Mouse (Mus musculus): ENCODE measurements around the gene Eno4. TPM values are rescaled to one million over a fixed set of nuclear protein-coding genes. Genes with fewer than 3 reads are reported as not detected.

Gene Eno4
- total RNA-seq, 4 experiments from 2014 or later = not detected

DNA sequence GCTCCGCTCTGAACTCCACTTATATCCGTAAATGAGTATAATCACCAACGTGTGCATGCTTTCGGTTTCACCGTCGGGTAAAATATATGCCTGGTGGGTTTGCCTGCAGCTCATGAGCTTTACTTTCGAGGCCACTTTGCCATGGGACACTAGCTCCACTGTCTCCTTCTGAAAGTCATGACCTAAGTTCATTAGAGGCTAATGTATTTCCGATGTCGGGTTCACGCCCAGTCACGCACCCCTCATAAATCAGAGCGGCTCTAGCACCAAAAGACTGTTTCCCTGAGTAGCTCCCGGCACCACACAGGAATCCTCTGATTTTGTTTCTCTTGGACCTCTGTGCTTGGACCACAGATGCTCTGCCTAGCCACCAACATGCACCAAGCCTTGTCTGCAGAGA is 27.6 kb downstream of the Eno4 start:
- no peak for DNase-seq (ENCODE audit: low spot score in 2 of 2)

GRCm38 (mm10) chr19:58974126-58974525 is 30.9 kb downstream of the Eno4 start:
- DNase-seq (ENCODE audit: low spot score in 2 of 2) = no peak

DNA sequence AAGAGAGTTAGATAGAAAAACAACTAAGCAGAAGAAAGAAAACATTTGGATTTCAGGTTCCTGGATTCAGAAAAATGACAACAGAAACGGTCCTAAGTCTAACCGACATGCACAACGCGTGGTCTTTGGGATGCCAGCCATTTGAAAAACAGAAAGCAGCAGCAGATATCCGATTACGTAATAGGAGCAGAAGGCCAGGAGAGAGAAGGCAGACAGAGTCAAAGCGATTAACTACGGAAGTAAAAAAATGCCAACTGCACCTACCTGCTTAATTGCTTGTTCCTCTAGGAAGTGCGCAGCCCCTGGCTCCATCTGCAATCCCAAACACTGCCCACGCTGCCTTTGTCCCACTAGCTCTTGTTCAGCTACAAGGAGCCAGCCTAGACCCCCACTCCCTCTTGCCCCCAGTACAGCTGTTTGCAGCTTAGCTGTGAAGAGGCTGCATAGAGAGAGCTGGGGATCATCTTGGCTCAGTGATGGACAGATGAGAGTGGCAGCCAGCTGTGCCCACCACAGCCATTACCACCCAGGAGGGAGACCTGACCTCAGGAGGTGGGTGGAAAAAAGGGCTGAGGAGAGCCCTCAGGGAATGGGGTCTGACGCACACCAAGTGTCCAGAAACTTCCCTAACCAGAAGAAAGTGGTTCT is 32.1 kb downstream of the Eno4 start:
- DNase-seq (ENCODE audit: low spot score in 2 of 2) = no peak

- peak in 1 of 2 experiments; percentile 6 for DNase-seq (ENCODE audit: low spot score in 2 of 2)
Observed at GRCm38 (mm10) chr19:58978401-58979171, 35.4 kb downstream of the Eno4 start.

DNA sequence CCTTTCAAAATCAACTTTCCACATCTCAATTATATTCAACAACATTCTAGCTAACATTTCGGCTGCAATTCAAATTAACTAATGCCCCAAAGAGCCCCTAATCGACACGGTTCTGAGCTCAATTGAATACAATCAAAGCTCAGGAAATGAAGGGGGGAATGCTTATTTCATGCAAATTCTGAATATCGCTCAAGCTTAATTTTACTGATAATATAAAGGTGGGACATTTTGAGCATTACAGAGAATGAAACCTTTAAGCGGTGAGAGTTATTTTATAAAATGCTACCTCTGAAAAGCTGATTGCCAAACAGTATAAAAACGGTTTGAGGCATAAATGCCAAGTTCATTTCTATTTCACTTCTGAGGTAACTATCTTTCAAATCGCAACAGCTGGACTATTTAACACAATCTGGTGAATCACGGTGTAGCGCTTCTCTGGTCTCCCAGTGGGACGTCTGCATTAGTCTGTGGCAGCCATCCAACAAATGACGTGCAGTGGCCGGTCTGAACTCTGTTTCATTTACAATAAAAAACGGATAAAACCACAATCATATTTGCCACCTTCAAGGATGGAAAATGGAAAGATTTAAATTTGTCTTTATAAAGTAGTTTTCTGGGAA is 36.3 kb downstream of the Eno4 start:
- DNase-seq (ENCODE audit: low spot score in 2 of 2) = peak in 1 of 2 experiments; percentile 16

DNA sequence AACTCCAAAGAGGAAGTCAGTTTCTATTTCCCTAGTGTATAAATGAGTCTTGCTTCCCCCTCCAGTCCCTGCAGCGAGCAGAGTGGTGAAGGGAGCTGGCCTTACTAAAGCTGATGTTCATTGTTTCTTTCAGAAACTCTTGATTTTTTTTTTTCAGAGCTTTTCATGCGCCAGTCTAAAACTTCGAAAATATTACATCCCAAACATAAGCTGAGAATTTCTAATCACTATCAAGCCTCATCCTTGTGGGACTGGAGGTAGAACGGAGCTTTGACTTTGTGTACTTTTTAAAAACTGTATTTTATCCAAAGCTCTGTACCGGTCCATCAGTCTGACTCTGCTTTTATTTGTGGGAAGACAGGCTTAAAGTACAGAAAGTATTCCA is 36.8 kb downstream of the Eno4 start:
- DNase-seq (ENCODE audit: low spot score in 2 of 2) = no peak

DNA sequence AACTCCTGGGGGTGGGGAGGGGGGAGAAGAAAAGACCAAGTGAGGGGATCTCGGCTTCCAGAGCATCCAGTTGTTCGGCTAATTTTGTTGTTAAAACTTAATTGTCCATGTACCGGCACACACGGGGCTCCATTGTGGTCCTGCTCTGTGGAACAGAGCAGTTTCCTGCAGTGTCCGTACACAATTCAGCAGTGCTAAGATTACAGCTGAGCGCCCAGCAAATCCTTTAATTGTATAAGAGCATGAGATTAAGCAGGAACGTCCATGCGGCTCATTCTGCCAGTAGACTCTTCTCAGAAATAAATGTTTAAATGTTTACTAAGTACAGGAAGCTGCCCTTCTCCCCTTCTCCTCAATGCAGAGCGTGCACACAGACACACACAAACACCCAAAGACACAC is 38.3 kb downstream of the Eno4 start:
- DNase-seq (ENCODE audit: low spot score in 2 of 2) = no peak

- DNase-seq (ENCODE audit: low spot score in 2 of 2) = no peak
Observed at GRCm38 (mm10) chr19:59002827-59003226, 59.6 kb downstream of the Eno4 start.

DNA sequence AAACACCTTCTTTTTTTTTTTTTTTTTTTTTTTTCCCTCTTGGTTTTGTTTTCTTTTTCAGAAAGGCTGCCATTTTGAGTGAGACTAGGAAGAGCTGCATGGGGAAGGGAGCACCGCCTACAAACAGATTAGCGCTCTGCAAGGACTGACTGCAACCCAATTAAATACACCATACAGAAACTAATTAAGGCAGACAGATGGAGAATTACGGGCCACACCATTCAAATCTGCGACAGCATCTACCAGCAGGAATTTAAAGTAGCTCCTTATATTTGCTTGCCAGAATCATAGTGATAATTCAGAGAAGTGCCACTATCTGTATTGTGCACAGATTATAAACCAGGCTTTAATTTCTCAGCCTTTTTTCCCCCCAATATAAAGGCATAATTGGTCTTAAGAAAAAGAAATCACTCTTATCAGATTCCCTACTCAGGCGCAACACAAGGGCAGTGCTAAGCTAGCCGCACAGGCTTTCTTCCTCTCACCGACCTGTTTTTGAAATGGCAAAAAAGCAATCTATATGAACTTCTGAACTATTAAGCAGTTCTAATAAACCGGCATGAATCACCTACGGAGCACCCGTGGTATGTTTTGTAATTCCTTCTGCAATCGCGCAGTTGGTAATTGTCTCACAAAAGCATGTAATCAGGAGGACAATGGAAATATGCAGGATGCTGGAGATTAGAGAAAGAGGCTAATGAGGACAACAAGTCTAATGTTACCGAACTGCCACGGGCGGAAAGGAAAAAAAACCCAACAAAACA is 63.5 kb downstream of the Eno4 start:
- DNase-seq (ENCODE audit: low spot score in 2 of 2) = no peak

- DNase-seq (ENCODE audit: low spot score in 2 of 2) = no peak
Observed at GRCm38 (mm10) chr19:59010802-59011201, 67.6 kb downstream of the Eno4 start.

Small RNAs within 50 kb of the gene (microRNA-seq; reads per million reads assigned to microRNA genes)
- gene Mir3086 = 10.0 reads per million, percentile 4 among the genes with 10 or more reads in this experiment

Other genes starting within 250 kb of the Eno4 start
- gene Pnliprp1, start 214.5 kb upstream of the Eno4 start, total RNA-seq (2022) = not detected
- gene Pnliprp2, start 183.7 kb upstream of the Eno4 start, total RNA-seq (2022) = not detected
- not detected for gene 1700019N19Rik, start 149.0 kb upstream of the Eno4 start, total RNA-seq (2022)
- gene Hspa12a, start 229 bp downstream of the Eno4 start, total RNA-seq (2022) = 1 to 10 TPM; 1.7 to 4.2 (median 3.6) TPM
- under 1 TPM; 0.56 to 0.94 (median 0.65) TPM for gene Shtn1, start 132.7 kb downstream of the Eno4 start, total RNA-seq (2022)
- not detected for gene Vax1, start 226.6 kb downstream of the Eno4 start, total RNA-seq (2022)

Measured in gastrocnemius, adult 8-10 months (tissue).